Mouse (Mus musculus): ENCODE results near the gene Clip3. TPM values are rescaled to one million over a fixed set of nuclear protein-coding genes. Genes with fewer than 3 reads are reported as not detected.

Gene Clip3
- polyA plus RNA-seq, 1 experiment from 2014 or later = 100 TPM

GRCm38 (mm10) chr7:30339432-30340109 is 48.0 kb downstream of the Clip3 start:
- H3K4me2 ChIP-seq (ENCODE audit: low read depth) = no peak overlapping the region
- DNase-seq (ENCODE audit: low spot score) (no peak), ATAC-seq (ENCODE audit: insufficient read depth, low FRiP score, low TSS enrichment) (no peak)
- H3K4me3 ChIP-seq (ENCODE audit: low read depth, low read length) = no peak overlapping the region
- H3K4me1 ChIP-seq (ENCODE audit: control insufficient read depth, insufficient read depth, low read length) = no peaks in the 10 kb centered on the region
- H3K9ac ChIP-seq (ENCODE audit: low read length) = no peak overlapping the region
- no peaks in the 10 kb centered on the region for H3K9me3 ChIP-seq (ENCODE audit: control insufficient read depth, low read length)
- H3K36me3 ChIP-seq (ENCODE audit: control insufficient read depth, insufficient read depth, low read length) = no peaks in the 10 kb centered on the region
- WGBS = 75% methylated on average over 5 of the region's 5 CpGs
- H3K27ac ChIP-seq (ENCODE audit: low read depth, low read length) = no peak overlapping the region
- H3K27me3 ChIP-seq (ENCODE audit: control insufficient read depth, insufficient read depth, low read length) = no peaks in the 10 kb centered on the region

GRCm38 (mm10) chr7:30346635-30347379 is 55.3 kb downstream of the Clip3 start:
- peaks cover 7% of the 10 kb centered on the region; the same call in 1 of the 2 replicates for H3K27me3 ChIP-seq (ENCODE audit: control insufficient read depth, insufficient read depth, low read length)
- H3K9me3 ChIP-seq (ENCODE audit: control insufficient read depth, low read length) = no peaks in the 10 kb centered on the region
- no peak overlapping the region for H3K9ac ChIP-seq (ENCODE audit: low read length)
- 29% methylated on average over 21 of the region's 21 CpGs for WGBS
- H3K36me3 ChIP-seq (ENCODE audit: control insufficient read depth, insufficient read depth, low read length) = no peaks in the 10 kb centered on the region
- DNase-seq (ENCODE audit: low spot score) = peak; percentile 82
- H3K27ac ChIP-seq (ENCODE audit: low read depth, low read length) = no peak overlapping the region
- no peak overlapping the region for H3K4me2 ChIP-seq (ENCODE audit: low read depth)
- H3K4me3 ChIP-seq (ENCODE audit: low read depth, low read length) = no peak overlapping the region
- no peak for ATAC-seq (ENCODE audit: insufficient read depth, low FRiP score, low TSS enrichment)
- H3K4me1 ChIP-seq (ENCODE audit: control insufficient read depth, insufficient read depth, low read length) = no peaks in the 10 kb centered on the region

- H3K4me1 ChIP-seq (ENCODE audit: control insufficient read depth, insufficient read depth, low read length) = no peaks in the 10 kb centered on the region
- H3K4me2 ChIP-seq (ENCODE audit: low read depth) = no peak overlapping the region
- no peak overlapping the region for H3K27ac ChIP-seq (ENCODE audit: low read depth, low read length)
- peak; percentile 67; the same call in 1 of the 2 replicates for ATAC-seq (ENCODE audit: insufficient read depth, low FRiP score, low TSS enrichment)
- no peak overlapping the region; the same call in 1 of the 2 replicates for H3K9ac ChIP-seq (ENCODE audit: low read length)
- no peaks in the 10 kb centered on the region for H3K36me3 ChIP-seq (ENCODE audit: control insufficient read depth, insufficient read depth, low read length)
- H3K27me3 ChIP-seq (ENCODE audit: control insufficient read depth, insufficient read depth, low read length) = peaks cover 7% of the 10 kb centered on the region; the same call in 1 of the 2 replicates
- WGBS = 2% methylated on average over 30 of the region's 30 CpGs
- no peak overlapping the region for H3K4me3 ChIP-seq (ENCODE audit: low read depth, low read length)
- H3K9me3 ChIP-seq (ENCODE audit: control insufficient read depth, low read length) = no peaks in the 10 kb centered on the region
- peak; percentile 89 for DNase-seq (ENCODE audit: low spot score)
Measured at GRCm38 (mm10) chr7:30347828-30348227, 56.3 kb downstream of the Clip3 start.

- WGBS = 13% methylated on average over 6 of the region's 6 CpGs
- Histone ChIP-seq H3K27ac (ENCODE audit: low read depth, low read length) (no peak overlapping the region), H3K4me2 (ENCODE audit: low read depth) (no peak overlapping the region), H3K4me3 (ENCODE audit: low read depth, low read length) (no peak overlapping the region), H3K9me3 (ENCODE audit: control insufficient read depth, low read length) (no peaks in the 10 kb centered on the region), H3K9ac (ENCODE audit: low read length) (no peak overlapping the region), H3K36me3 (ENCODE audit: control insufficient read depth, insufficient read depth, low read length) (peaks cover 3% of the 10 kb centered on the region; the same call in 1 of the 2 replicates), H3K27me3 (ENCODE audit: control insufficient read depth, insufficient read depth, low read length) (no peaks in the 10 kb centered on the region), H3K4me1 (ENCODE audit: control insufficient read depth, insufficient read depth, low read length) (no peaks in the 10 kb centered on the region)
- DNase-seq (ENCODE audit: low spot score) (peak; percentile 70), ATAC-seq (ENCODE audit: insufficient read depth, low FRiP score, low TSS enrichment) (peak; percentile 53; the same call in 1 of the 2 replicates)
Measured at GRCm38 (mm10) chr7:30353279-30353822, 61.8 kb downstream of the Clip3 start.

- no peak overlapping the region for H3K9ac ChIP-seq (ENCODE audit: low read length)
- H3K27me3 ChIP-seq (ENCODE audit: control insufficient read depth, insufficient read depth, low read length) = no peaks in the 10 kb centered on the region
- 80% methylated on average over 4 of the region's 4 CpGs for WGBS
- DNase-seq (ENCODE audit: low spot score) (no peak), ATAC-seq (ENCODE audit: insufficient read depth, low FRiP score, low TSS enrichment) (no peak)
- no peaks in the 10 kb centered on the region for H3K4me1 ChIP-seq (ENCODE audit: control insufficient read depth, insufficient read depth, low read length)
- H3K4me3 ChIP-seq (ENCODE audit: low read depth, low read length) = no peak overlapping the region
- H3K4me2 ChIP-seq (ENCODE audit: low read depth) = no peak overlapping the region
- no peaks in the 10 kb centered on the region for H3K9me3 ChIP-seq (ENCODE audit: control insufficient read depth, low read length)
- H3K36me3 ChIP-seq (ENCODE audit: control insufficient read depth, insufficient read depth, low read length) = peaks cover 3% of the 10 kb centered on the region; the same call in 1 of the 2 replicates
- H3K27ac ChIP-seq (ENCODE audit: low read depth, low read length) = no peak overlapping the region
Measured at GRCm38 (mm10) chr7:30354059-30354458, 62.5 kb downstream of the Clip3 start.

Other genes starting within 250 kb of the Clip3 start
- 5.3 and 5.7 TPM in 2 replicates for gene Zfp14, start 240.3 kb upstream of the Clip3 start, polyA plus RNA-seq (2014; fragmentation: Nextera tagmentation; extraction: Ambion mirVana)
- gene Zfp82, start 218.8 kb upstream of the Clip3 start, polyA plus RNA-seq (2014; fragmentation: Nextera tagmentation; extraction: Ambion mirVana) = 8.3 and 9.9 TPM in 2 replicates
- gene Gm26920, start 201.3 kb upstream of the Clip3 start, polyA plus RNA-seq (2014; fragmentation: Nextera tagmentation; extraction: Ambion mirVana) = 0.80 and 1.7 TPM in 2 replicates
- 15.3 and 16.4 TPM in 2 replicates for gene Zfp566, start 201.2 kb upstream of the Clip3 start, polyA plus RNA-seq (2014; fragmentation: Nextera tagmentation; extraction: Ambion mirVana)
- gene Zfp260, start 197.0 kb upstream of the Clip3 start, polyA plus RNA-seq (2014; fragmentation: Nextera tagmentation; extraction: Ambion mirVana) = 136 and 140 TPM in 2 replicates
- gene Zfp382, start 169.8 kb upstream of the Clip3 start, polyA plus RNA-seq (2014; fragmentation: Nextera tagmentation; extraction: Ambion mirVana) = 7.4 and 10.5 TPM in 2 replicates
- 14.3 and 15.1 TPM in 2 replicates for gene Zfp146, start 122.0 kb upstream of the Clip3 start, polyA plus RNA-seq (2014; fragmentation: Nextera tagmentation; extraction: Ambion mirVana)
- gene Cox7a1, start 107.6 kb upstream of the Clip3 start, polyA plus RNA-seq (2014; fragmentation: Nextera tagmentation; extraction: Ambion mirVana) = 4.5 and 5.7 TPM in 2 replicates
- gene Capns1, start 92.9 kb upstream of the Clip3 start, polyA plus RNA-seq (2014; fragmentation: Nextera tagmentation; extraction: Ambion mirVana) = 45.8 and 51.8 TPM in 2 replicates
- gene Polr2i, start 59.8 kb upstream of the Clip3 start, polyA plus RNA-seq (2014; fragmentation: Nextera tagmentation; extraction: Ambion mirVana) = 179 and 195 TPM in 2 replicates
- gene Tbcb, start 59.5 kb upstream of the Clip3 start, polyA plus RNA-seq (2014; fragmentation: Nextera tagmentation; extraction: Ambion mirVana) = 268 and 302 TPM in 2 replicates
- not detected in 2 replicates for gene Ovol3, start 56.0 kb upstream of the Clip3 start, polyA plus RNA-seq (2014; fragmentation: Nextera tagmentation; extraction: Ambion mirVana)
- 0.18 and 0.36 TPM in 2 replicates for gene Thap8, start 11.6 kb upstream of the Clip3 start, polyA plus RNA-seq (2014; fragmentation: Nextera tagmentation; extraction: Ambion mirVana)
- gene Wdr62, start 11.3 kb upstream of the Clip3 start, polyA plus RNA-seq (2014; fragmentation: Nextera tagmentation; extraction: Ambion mirVana) = 10.9 and 12.5 TPM in 2 replicates
- gene Alkbh6, start 17.0 kb downstream of the Clip3 start, polyA plus RNA-seq (2014; fragmentation: Nextera tagmentation; extraction: Ambion mirVana) = 87.4 and 94.0 TPM in 2 replicates
- gene Syne4, start 23.1 kb downstream of the Clip3 start, polyA plus RNA-seq (2014; fragmentation: Nextera tagmentation; extraction: Ambion mirVana) = 16.6 and 18.1 TPM in 2 replicates
- not detected in 2 replicates for gene E130208F15Rik, start 30.0 kb downstream of the Clip3 start, polyA plus RNA-seq (2014; fragmentation: Nextera tagmentation; extraction: Ambion mirVana)
- 23.1 and 26.5 TPM in 2 replicates for gene Sdhaf1, start 32.2 kb downstream of the Clip3 start, polyA plus RNA-seq (2014; fragmentation: Nextera tagmentation; extraction: Ambion mirVana)
- 6.3 TPM in 2 replicates for gene Lrfn3, start 71.0 kb downstream of the Clip3 start, polyA plus RNA-seq (2014; fragmentation: Nextera tagmentation; extraction: Ambion mirVana)
- 17.8 and 17.9 TPM in 2 replicates for gene Tyrobp, start 122.0 kb downstream of the Clip3 start, polyA plus RNA-seq (2014; fragmentation: Nextera tagmentation; extraction: Ambion mirVana)
- not detected in 2 replicates for gene Hcst, start 128.1 kb downstream of the Clip3 start, polyA plus RNA-seq (2014; fragmentation: Nextera tagmentation; extraction: Ambion mirVana)
- gene Nfkbid, start 130.0 kb downstream of the Clip3 start, polyA plus RNA-seq (2014; fragmentation: Nextera tagmentation; extraction: Ambion mirVana) = 0.84 and 0.99 TPM in 2 replicates
- 150 and 165 TPM in 2 replicates for gene Aplp1, start 153.8 kb downstream of the Clip3 start, polyA plus RNA-seq (2014; fragmentation: Nextera tagmentation; extraction: Ambion mirVana)
- gene Kirrel2, start 166.0 kb downstream of the Clip3 start, polyA plus RNA-seq (2014; fragmentation: Nextera tagmentation; extraction: Ambion mirVana) = 19.0 and 19.6 TPM in 2 replicates
- 1.8 and 3.4 TPM in 2 replicates for gene Nphs1, start 166.6 kb downstream of the Clip3 start, polyA plus RNA-seq (2014; fragmentation: Nextera tagmentation; extraction: Ambion mirVana)
- not detected in 2 replicates for gene Prodh2, start 201.9 kb downstream of the Clip3 start, polyA plus RNA-seq (2014; fragmentation: Nextera tagmentation; extraction: Ambion mirVana)
- 48.8 and 51.1 TPM in 2 replicates for gene Arhgap33, start 243.3 kb downstream of the Clip3 start, polyA plus RNA-seq (2014; fragmentation: Nextera tagmentation; extraction: Ambion mirVana)

Measured in neural tube, embryonic 11.5 days (tissue).